Mouse (Mus musculus): Measurements from ENCODE around the gene Slc17a8. TPM values are rescaled to one million over a fixed set of nuclear protein-coding genes. Genes with fewer than 3 reads are reported as not detected.

Slc17a8 gene
- polyA plus RNA-seq, 1 experiment from 2014 or later: 0.14 TPM

DNA sequence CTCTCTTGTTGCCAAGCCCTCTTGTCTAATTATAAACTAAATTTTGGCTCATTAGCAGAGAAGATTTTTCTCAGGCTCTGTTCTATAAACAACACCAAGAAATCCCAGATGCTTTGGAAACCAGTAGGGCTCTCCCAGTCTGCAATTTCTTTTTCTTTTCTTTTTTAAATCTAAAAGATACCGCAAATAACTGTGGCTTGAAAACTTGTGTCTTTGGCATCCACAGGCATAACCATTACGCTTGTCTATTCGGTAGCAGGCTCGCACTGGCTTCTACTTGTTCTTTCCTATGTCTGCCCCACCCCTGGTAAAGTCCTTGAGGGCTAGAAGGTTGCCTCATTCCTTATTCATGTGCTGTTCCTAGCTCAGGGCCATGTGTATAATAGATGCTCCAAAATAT is 69.4 kb downstream of the Slc17a8 start:
- H3K27me3 ChIP-seq (ENCODE audit: control insufficient read depth, insufficient read depth, low read depth, low read length): no peaks in the 10 kb centered on the region
- H3K36me3 ChIP-seq (ENCODE audit: control insufficient read depth, insufficient read depth, low read length): no peaks in the 10 kb centered on the region
- H3K9me3 ChIP-seq (ENCODE audit: control insufficient read depth, low read length): no peaks in the 10 kb centered on the region
- 63% methylated on average over 4 of the region's 4 CpGs for WGBS
- no peak for ATAC-seq (ENCODE audit: low read depth)
- no peak overlapping the region for H3K4me3 ChIP-seq (ENCODE audit: low read length)
- H3K4me1 ChIP-seq (replicated peaks; ENCODE audit: control insufficient read depth, insufficient read depth, low read length): no peaks in the 10 kb centered on the region
- H3K27ac ChIP-seq (ENCODE audit: low read length): no peak overlapping the region
- H3K4me2 ChIP-seq (ENCODE audit: low read depth, low read length): no peak overlapping the region
- no peak overlapping the region for H3K9ac ChIP-seq (ENCODE audit: low read length)

DNA sequence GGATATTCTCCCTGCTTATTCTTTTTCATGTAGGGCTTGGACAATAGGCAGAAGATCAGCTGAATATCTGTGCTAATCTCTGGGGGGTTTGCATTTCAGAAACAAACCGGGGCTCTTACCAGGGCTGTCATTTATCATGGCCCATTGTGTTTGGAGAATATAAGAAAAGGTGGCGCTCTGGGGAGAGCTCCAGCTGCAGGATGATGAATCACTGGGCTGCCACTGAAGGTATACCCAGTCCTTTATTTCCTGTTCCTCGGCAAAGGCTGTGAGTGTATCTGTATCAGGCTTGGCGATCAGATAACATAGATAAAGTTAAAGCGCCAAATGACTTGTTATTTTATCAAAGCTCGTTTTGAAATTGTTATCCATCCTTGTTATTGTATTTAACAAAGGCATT is 73.0 kb downstream of the Slc17a8 start:
- Histone ChIP-seq H3K4me3 (ENCODE audit: low read length) (no peak overlapping the region), H3K27me3 (ENCODE audit: control insufficient read depth, insufficient read depth, low read depth, low read length) (no peaks in the 10 kb centered on the region), H3K4me1 (replicated peaks; ENCODE audit: control insufficient read depth, insufficient read depth, low read length) (no peaks in the 10 kb centered on the region), H3K27ac (ENCODE audit: low read length) (no peak overlapping the region), H3K36me3 (ENCODE audit: control insufficient read depth, insufficient read depth, low read length) (no peaks in the 10 kb centered on the region), H3K9ac (ENCODE audit: low read length) (no peak overlapping the region), H3K4me2 (ENCODE audit: low read depth, low read length) (no peak overlapping the region), H3K9me3 (ENCODE audit: control insufficient read depth, low read length) (no peaks in the 10 kb centered on the region)
- 11% methylated on average over 6 of the region's 6 CpGs for WGBS
- no peak for ATAC-seq (ENCODE audit: low read depth)

DNA sequence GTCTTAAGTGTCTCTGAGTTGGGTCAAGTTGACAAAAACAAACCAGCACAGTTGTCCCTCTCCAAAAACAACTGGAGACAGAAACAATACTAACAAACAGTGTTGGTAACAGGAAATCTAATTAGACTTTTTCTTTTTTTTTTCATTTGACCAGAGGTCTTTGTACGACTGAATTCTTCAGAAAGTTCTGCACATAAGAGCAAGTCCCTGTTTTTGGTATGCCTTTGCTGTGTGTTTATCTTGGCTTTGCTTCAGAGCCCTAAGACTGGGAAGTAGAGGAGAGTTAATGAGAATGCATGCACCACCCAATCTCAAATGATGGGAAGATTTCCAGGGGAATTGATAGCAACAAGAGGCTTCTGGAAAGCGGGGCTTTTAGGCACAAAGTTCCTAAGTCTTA is 74.1 kb downstream of the Slc17a8 start:
- ATAC-seq (ENCODE audit: low read depth): no peak
- Histone ChIP-seq H3K9ac (ENCODE audit: low read length) (no peak overlapping the region), H3K36me3 (ENCODE audit: control insufficient read depth, insufficient read depth, low read length) (no peaks in the 10 kb centered on the region), H3K9me3 (ENCODE audit: control insufficient read depth, low read length) (no peaks in the 10 kb centered on the region), H3K27me3 (ENCODE audit: control insufficient read depth, insufficient read depth, low read depth, low read length) (no peaks in the 10 kb centered on the region), H3K4me1 (replicated peaks; ENCODE audit: control insufficient read depth, insufficient read depth, low read length) (no peaks in the 10 kb centered on the region), H3K4me3 (ENCODE audit: low read length) (no peak overlapping the region), H3K27ac (ENCODE audit: low read length) (no peak overlapping the region), H3K4me2 (ENCODE audit: low read depth, low read length) (no peak overlapping the region)
- 46% methylated on average over 2 of the region's 2 CpGs for WGBS

DNA sequence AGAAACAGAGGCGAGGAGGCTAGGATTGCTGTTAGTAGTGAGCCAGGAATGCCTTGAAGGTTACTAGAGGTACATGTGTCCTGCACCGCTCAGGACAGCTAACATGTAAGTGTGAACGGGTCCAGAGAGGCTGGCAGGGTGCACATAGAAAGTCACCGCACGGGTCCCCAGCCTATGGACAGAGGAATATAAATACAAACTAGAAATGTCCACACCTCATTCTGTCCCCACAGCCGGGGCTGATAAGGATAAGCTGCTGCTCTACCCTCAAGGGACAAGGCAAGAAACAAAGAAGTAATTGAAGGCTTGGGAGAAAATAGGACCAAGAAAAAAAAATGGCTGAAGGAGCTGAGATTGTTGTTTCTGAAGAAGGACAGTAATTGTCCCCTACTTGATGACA is 77.2 kb downstream of the Slc17a8 start:
- Histone ChIP-seq H3K27ac (ENCODE audit: low read length) (no peak overlapping the region), H3K4me3 (ENCODE audit: low read length) (no peak overlapping the region), H3K9me3 (ENCODE audit: control insufficient read depth, low read length) (no peaks in the 10 kb centered on the region), H3K36me3 (ENCODE audit: control insufficient read depth, insufficient read depth, low read length) (no peaks in the 10 kb centered on the region), H3K27me3 (ENCODE audit: control insufficient read depth, insufficient read depth, low read depth, low read length) (no peaks in the 10 kb centered on the region), H3K9ac (ENCODE audit: low read length) (no peak overlapping the region), H3K4me1 (replicated peaks; ENCODE audit: control insufficient read depth, insufficient read depth, low read length) (no peaks in the 10 kb centered on the region), H3K4me2 (ENCODE audit: low read depth, low read length) (no peak overlapping the region)
- ATAC-seq (ENCODE audit: low read depth): no peak
- WGBS: 52% methylated on average over 6 of the region's 6 CpGs

DNA sequence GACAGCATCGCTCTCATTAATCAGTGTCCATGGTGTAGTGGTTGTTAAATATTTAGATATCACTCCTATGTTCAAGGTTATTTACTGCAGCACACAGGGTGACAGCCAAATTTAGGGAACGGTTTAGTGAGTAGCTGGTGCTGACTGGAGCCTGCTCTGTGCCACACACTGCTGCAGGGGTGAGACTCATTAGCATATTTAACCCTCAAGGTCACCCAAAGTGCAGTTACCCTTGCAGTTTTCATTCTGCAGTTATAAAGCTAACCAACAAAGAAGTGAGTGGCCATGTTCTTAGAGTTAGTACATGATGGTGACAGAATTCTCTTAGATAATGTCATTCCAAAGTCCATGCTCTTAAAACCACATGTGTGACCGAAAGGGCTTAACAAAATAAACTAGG is 78.7 kb downstream of the Slc17a8 start:
- Histone ChIP-seq H3K27ac (ENCODE audit: low read length) (no peak overlapping the region), H3K9me3 (ENCODE audit: control insufficient read depth, low read length) (no peaks in the 10 kb centered on the region), H3K36me3 (ENCODE audit: control insufficient read depth, insufficient read depth, low read length) (no peaks in the 10 kb centered on the region), H3K27me3 (ENCODE audit: control insufficient read depth, insufficient read depth, low read depth, low read length) (no peaks in the 10 kb centered on the region), H3K4me3 (ENCODE audit: low read length) (no peak overlapping the region), H3K4me2 (ENCODE audit: low read depth, low read length) (no peak overlapping the region), H3K4me1 (replicated peaks; ENCODE audit: control insufficient read depth, insufficient read depth, low read length) (no peaks in the 10 kb centered on the region), H3K9ac (ENCODE audit: low read length) (no peak overlapping the region)
- WGBS: 83% methylated on average over 3 of the region's 3 CpGs
- ATAC-seq (ENCODE audit: low read depth): no peak

DNA sequence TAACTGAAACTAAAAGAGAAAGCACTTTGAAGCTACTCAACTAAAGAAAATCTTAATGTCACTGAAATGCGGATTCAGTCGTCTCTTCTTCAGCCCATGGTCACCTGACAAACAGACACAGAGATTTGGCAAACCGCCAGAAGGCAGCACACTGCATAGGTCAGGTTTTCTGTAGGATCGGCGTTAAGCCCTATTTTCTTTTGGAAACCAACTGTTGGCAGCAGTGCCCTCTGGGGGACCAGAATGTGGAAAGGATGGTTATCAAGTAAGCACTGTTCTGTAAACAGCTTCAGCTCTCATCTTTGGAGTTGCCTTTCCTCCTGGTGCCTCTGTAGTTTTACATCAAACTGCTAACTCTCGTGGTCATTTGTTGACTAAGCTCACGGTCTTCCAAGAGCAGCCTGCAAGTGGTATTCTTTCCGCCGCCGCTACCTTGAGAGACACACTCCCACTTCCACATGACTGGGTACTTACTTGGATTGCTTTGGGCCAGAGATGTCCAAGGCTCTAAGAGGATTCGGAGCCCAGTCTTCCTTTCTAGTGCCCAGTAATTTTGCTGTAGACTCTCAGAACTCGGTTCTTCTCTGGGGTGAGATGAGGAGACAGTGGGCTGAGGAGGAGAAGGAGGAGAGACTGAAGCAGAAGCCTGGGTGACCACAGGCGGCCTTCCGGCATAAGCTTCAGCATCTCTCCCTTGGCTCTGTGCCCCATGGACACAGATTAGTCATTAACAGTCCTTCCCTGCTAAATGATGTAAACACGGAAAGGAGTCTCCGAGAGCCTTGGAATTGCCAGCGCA is 87.9 kb downstream of the Slc17a8 start, which contains the start of gene Nr1h4:
Nr1h4 (minus strand) TSS at position 657 of the 799 bp plus-strand sequence.
- peak; percentile 73 for ATAC-seq (ENCODE audit: low read depth)
- Histone ChIP-seq H3K9me3 (ENCODE audit: control insufficient read depth, low read length) (no peaks in the 10 kb centered on the region), H3K36me3 (ENCODE audit: control insufficient read depth, insufficient read depth, low read length) (no peaks in the 10 kb centered on the region), H3K4me3 (ENCODE audit: low read length) (no peak within 1 kb of the TSS), H3K4me2 (ENCODE audit: low read depth, low read length) (0 out of 2 replicates have a peak within 1 kb of the TSS, but pooled peaks have one; percentile 21), H3K9ac (ENCODE audit: low read length) (no peak within 1 kb of the TSS), H3K27ac (ENCODE audit: low read length) (no peak within 1 kb of the TSS), H3K4me1 (replicated peaks; ENCODE audit: control insufficient read depth, insufficient read depth, low read length) (peaks cover 16% of the 10 kb centered on the region), H3K27me3 (ENCODE audit: control insufficient read depth, insufficient read depth, low read depth, low read length) (no peaks in the 10 kb centered on the region)
- WGBS: 37% methylated on average over 17 of the region's 17 CpGs

DNA sequence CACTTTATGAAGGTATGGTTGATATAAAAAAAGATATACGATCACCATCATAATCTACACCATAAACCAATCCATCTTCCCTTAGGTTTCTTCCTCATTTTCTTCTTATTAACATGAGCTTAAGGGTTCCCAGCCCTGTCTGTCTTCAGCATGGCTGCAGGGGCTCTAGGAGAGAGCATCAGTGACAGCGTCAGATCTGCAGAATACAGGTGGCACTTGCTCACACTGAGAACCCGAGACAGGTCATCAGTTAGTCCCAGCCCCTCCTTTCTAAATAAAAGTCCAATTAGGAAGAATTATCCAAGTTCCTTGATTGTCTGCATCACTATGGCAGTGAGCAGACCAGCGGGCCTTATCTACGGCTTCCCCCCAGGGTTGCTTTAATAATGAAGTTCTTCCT is 88.6 kb downstream of the Slc17a8 start:
- ATAC-seq (ENCODE audit: low read depth): no peak
- Histone ChIP-seq H3K9me3 (ENCODE audit: control insufficient read depth, low read length) (no peaks in the 10 kb centered on the region), H3K4me3 (ENCODE audit: low read length) (no peak overlapping the region), H3K27me3 (ENCODE audit: control insufficient read depth, insufficient read depth, low read depth, low read length) (no peaks in the 10 kb centered on the region), H3K4me2 (ENCODE audit: low read depth, low read length) (no peak overlapping the region), H3K27ac (ENCODE audit: low read length) (no peak overlapping the region), H3K9ac (ENCODE audit: low read length) (no peak overlapping the region), H3K36me3 (ENCODE audit: control insufficient read depth, insufficient read depth, low read length) (no peaks in the 10 kb centered on the region), H3K4me1 (replicated peaks; ENCODE audit: control insufficient read depth, insufficient read depth, low read length) (peaks cover 16% of the 10 kb centered on the region)
- WGBS: 71% methylated on average over 5 of the region's 5 CpGs

DNA sequence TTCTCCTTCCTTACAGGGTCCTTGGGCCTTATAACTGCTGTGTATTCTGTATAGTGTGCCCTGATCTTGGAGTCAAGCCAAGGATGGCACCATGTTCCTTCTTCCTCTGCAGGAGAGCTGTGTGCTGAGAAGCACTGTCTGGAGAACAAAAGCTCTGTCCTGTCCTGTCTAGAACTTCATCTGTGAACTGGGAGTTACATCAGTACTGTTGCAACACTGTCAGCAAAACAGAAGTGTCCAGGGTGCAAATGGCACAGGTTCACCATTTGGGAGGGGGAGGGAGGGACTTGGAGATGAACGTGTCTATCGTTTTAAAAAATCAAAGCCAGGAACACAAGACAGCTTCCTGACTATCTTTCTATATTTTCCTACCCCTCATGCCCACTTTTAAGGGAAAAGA is 89.1 kb downstream of the Slc17a8 start:
- no peak overlapping the region for H3K4me2 ChIP-seq (ENCODE audit: low read depth, low read length)
- WGBS: 38% methylated on average over 2 of the region's 2 CpGs
- H3K9me3 ChIP-seq (ENCODE audit: control insufficient read depth, low read length): no peaks in the 10 kb centered on the region
- no peaks in the 10 kb centered on the region for H3K27me3 ChIP-seq (ENCODE audit: control insufficient read depth, insufficient read depth, low read depth, low read length)
- H3K36me3 ChIP-seq (ENCODE audit: control insufficient read depth, insufficient read depth, low read length): no peaks in the 10 kb centered on the region
- peaks cover 16% of the 10 kb centered on the region for H3K4me1 ChIP-seq (replicated peaks; ENCODE audit: control insufficient read depth, insufficient read depth, low read length)
- H3K9ac ChIP-seq (ENCODE audit: low read length): no peak overlapping the region
- H3K27ac ChIP-seq (ENCODE audit: low read length): no peak overlapping the region
- no peak for ATAC-seq (ENCODE audit: low read depth)
- H3K4me3 ChIP-seq (ENCODE audit: low read length): no peak overlapping the region

DNA sequence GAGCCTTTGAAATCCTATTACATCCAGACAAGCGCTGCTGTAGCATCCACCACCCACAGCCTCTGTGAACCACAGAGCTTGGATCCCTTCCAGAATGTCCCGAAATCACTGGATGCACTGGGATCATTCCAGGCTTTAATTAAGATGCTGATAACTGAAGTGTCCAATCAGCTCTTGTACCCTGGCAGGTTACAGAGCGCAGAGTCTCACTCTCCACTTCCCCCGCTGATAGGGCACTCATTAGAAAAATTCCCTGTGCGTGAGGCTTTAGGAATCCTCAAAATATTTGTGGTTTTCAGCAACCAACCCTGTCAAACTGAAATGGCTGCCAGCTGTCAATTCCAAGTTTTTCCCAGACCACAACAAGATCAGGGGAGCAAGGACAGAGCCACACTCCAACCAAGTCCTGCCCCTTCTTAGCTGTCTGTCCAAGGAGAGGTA is 89.8 kb downstream of the Slc17a8 start:
- Histone ChIP-seq H3K4me3 (ENCODE audit: low read length) (no peak overlapping the region), H3K4me2 (ENCODE audit: low read depth, low read length) (0 out of 2 replicates have a peak overlapping the region, but pooled peaks have one; percentile 18), H3K9me3 (ENCODE audit: control insufficient read depth, low read length) (no peaks in the 10 kb centered on the region), H3K36me3 (ENCODE audit: control insufficient read depth, insufficient read depth, low read length) (no peaks in the 10 kb centered on the region), H3K9ac (ENCODE audit: low read length) (no peak overlapping the region), H3K27ac (ENCODE audit: low read length) (no peak overlapping the region), H3K27me3 (ENCODE audit: control insufficient read depth, insufficient read depth, low read depth, low read length) (no peaks in the 10 kb centered on the region), H3K4me1 (replicated peaks; ENCODE audit: control insufficient read depth, insufficient read depth, low read length) (peaks cover 16% of the 10 kb centered on the region)
- 25% methylated on average over 5 of the region's 5 CpGs for WGBS
- peak; percentile 63; the same call in 1 of the 2 replicates for ATAC-seq (ENCODE audit: low read depth)

Data from lung, embryonic 16.5 days (tissue).